Mouse (Mus musculus): ENCODE results near the gene Srrm4.

DNA sequence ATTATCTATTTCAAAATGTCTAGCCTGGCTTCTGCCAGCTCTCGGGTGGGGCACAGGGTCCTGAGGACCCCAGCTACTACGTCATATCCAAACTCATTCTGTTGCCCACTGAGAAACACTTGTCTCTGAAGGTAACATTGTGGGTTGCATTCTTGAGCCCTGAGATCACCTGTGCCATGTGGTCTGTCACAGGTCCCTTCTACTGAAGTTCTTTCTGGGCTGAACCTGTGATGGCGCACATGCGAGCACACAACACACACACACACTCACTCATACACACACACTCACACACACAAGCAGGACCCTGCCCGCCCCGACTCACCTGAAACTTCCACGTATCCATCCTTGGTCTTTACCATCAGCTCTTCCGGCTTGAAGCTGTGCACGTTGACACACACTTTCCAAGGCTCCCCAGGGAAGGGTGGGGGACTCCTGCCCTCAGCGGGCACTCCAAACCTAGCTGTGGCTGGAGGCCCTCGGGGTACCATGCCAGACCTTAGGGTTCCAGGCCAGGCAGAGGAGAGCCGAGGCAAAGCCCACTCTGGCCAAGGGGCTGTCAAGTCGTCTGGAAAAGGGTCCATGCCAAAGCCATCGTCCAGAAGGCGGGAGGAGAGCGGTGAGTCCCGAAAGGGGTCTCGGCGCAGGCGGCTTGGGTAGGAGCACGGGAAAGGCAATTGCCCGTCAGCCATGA lies 169.7 kb downstream of the Srrm4 start:
- no peak for TF ChIP-seq CTCF (IDR thresholded peaks at IDR 0.05; ENCODE audit: low read depth)
- no peak for TF ChIP-seq EP300 (IDR thresholded peaks at IDR 0.05; ENCODE audit: low read depth)

Measured in heart, postnatal 0 days (tissue).